Mouse (Mus musculus): ENCODE measurements around the gene Hnrnph2.

Gene Hnrnph2

GRCm38 (mm10) chrX:134614306-134614705, 13.3 kb downstream of the Hnrnph2 start:
- DNase-seq (ENCODE audit: low spot score), result no peak

DNA sequence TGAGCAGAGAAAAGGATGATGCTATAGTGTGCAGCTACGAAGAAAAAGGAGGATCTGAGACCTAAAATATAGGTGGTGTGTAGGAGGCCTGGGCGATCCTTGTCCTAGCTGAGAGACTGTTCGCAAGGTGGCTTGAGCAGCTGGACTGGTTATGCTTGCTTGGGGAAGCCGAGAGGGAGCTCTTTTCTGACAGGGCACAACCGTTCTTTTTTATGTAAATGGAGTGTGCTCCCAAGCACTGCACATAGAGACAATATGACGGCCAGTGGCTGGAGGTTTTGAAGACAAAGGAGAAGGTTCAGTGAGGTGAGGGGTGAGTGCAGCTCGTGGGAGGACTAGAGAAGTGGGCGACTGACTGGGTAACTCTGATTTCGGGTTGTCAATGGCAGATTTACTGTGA, 18.7 kb downstream of the Hnrnph2 start:
- no peak for DNase-seq (ENCODE audit: low spot score)

- no peak for DNase-seq (ENCODE audit: low spot score)
Observed at GRCm38 (mm10) chrX:134620254-134620865, 19.4 kb downstream of the Hnrnph2 start.

DNA sequence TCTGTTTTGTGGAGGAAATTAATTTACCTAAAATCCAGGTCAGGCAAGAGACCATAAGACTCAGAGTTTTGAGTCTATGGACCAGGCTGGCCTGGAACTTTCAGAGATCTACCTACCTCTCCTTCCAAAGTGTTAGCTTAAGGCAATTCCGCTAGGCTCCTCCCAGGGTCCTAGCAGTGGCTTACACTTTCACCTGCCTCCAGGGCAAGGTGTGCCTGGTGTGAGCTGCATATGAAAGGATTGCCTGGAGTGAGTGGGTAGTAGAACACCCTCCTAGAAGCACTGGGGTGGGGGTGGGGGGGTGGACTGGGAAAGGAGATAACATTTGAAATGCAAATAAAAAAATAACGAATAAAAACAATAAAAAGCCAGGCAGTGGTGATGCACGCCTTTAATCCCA, 20.7 kb downstream of the Hnrnph2 start:
- DNase-seq (ENCODE audit: low spot score), result no peak

- DNase-seq (ENCODE audit: low spot score), result no peak
Observed at GRCm38 (mm10) chrX:134623350-134623749, 22.4 kb downstream of the Hnrnph2 start.

GRCm38 (mm10) chrX:134628200-134628599, 27.2 kb downstream of the Hnrnph2 start:
- DNase-seq (ENCODE audit: low spot score), result no peak

DNA sequence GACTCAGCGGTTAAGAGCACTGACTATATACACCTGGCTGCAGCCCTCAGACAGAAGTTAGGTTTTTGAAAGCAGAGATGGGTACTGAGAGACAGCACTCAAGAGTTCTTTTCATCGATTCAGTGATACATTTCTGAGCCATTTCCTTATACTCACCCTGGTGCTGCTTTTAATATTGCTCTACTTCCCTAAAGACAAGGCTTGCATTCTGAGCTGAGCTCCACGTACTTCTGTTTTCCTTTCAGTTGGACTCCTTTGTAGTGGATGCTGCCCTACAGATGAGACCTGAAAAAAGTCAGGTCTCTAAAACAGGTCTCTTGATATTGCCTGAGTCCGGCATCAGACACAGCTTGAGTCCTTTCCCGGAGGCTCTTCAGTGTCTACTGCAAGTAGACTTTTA, 31.7 kb downstream of the Hnrnph2 start:
- DNase-seq (ENCODE audit: low spot score), result no peak

DNA sequence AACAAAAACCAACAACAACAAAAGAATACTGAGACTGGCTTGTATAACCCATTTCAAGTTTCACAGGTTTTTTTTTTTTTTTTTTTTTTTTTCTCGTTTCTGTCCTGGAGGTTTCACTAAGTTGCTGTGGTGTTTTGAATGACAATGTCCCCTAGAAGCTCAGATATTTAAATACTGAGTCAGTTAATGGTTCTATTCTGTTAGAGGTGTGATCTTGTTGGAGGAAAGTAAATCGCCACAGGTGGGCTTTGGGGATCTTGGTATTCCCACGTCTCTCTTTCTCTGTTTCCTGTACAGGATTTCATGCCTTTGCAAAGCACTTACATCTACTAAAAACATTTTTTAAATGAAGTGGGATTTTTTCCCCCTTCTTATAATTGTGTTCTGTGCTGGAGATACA, 34.1 kb downstream of the Hnrnph2 start:
- no peak for DNase-seq (ENCODE audit: low spot score)

DNA sequence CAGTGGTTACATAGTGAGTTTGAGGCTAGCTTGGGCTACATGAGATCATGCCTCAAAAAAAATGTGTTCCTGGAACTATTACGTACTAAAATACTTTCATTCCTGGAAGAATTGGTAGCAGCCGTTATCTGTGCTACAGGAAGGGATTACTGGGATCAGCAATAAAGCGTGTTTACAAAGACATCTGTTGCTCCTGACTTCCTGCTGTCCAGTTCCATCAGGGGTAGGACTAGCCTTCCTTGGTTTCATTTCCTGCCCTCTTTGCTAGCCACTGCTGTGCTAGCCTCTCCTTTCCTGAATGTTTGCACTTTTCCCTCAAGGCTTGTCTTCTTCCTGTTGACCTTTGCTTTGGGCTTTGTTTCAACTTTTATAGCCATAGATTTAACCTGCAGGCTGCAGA, 34.9 kb downstream of the Hnrnph2 start:
- DNase-seq (ENCODE audit: low spot score), result no peak

DNA sequence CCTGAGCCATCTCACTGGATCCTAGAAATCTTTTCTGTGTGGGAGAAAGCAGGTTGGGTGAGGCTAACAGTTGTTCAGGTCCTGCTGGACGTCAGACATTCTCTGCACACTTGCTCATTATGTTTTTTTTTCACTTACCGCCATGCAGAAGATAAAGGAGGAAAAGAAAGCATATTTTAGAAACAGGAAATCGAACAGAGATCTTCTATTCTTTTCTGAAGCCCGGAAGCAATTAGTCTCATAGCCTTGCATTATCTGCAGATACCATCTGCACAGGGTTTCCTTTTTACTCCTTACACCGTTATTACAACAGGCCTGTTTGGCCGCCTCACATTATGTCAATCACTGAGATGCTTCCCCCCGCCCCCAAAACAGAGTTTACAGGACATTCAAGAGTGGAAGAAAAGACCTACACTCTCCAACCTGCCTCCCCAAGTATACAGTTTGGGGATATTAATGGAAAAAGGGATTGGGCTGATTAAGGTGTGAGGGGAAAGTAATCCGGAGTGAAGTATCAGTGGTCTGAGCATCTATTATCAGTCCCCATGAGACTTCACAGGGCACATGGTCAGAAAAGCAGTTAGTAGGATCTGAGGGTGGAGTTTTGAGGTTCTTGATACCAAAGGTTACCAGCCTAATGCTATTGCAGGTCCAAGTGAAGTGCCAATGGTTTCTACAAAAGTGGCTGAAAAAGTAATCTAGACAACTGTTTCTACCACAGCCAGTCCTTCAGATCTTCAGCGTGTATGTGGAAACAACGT, 40.2 kb downstream of the Hnrnph2 start:
- no peak for DNase-seq (ENCODE audit: low spot score)

DNA sequence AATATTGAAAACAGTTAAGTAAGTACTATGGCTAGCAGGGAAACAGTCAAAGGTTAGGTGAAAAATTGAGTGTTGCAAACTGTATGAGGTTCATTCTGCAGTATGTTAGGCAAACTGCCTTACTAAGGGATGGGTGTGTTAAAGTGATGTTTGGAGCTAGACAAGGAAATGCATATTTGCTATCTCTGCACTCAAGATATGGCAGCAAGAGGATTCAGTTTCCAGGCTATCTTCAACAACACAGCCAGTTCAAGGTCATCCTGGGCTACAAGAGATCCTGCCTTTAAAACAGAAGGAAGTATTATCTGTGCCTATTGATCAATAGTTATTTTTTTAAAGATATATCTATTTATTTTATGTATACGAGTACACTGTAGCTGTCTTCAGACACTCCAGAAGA, 45.4 kb downstream of the Hnrnph2 start:
- no peak for DNase-seq (ENCODE audit: low spot score)

DNA sequence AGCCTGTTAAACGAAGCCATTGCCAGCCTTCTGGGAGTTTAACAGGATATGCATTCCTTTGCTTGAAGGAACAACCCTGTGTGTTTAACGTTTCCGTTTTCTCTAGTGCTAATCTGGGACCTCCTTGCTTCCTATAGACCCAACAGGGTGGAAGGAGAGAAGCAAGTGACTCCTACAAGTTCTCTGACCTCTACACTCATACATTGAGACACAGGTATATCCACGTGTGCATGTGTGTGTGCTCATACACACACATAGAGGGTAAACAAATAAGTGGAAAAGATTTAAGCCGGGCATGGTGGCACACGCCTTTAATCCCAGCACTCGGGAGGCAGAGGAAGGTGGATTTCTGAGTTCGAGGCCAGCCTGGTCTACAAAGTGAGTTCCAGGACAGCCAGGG, 46.4 kb downstream of the Hnrnph2 start:
- no peak for DNase-seq (ENCODE audit: low spot score)

- DNase-seq (ENCODE audit: low spot score), result peak; percentile 42
Observed at GRCm38 (mm10) chrX:134648031-134648692, 47.2 kb downstream of the Hnrnph2 start.

DNA sequence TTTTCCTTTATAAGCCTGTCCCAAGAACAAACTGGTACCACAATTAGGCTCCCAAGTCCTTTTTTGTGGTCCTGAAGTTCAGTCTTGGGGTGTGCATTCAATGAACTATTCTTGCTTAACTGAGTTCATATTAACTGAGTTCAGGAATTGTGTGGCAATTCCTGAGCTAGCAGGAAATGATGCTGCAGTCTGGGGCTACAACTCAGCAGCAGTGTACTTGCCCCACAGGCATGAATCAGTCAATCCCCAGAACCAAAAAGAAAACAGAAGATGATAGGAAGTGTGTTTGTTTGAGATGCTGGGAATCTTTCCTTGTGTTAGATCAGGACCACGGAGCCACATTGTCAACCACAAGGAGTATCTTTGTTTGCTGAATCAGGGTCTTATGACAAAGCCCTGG, 51.1 kb downstream of the Hnrnph2 start:
- no peak for DNase-seq (ENCODE audit: low spot score)
